Mouse (Mus musculus) heart, embryonic 10.5 days (tissue): ENCODE data around the gene Hist1h2bg. TPM values are rescaled to one million over a fixed set of nuclear protein-coding genes. Genes with fewer than 3 reads are reported as not detected.

Experiments
- DNase-seq: peaks from one replicate; pipeline ENCODE4 v3.0.0-alpha.2; 2017; ENCODE audit warnings: low spot score
- H3K27ac ChIP-seq: fragments of 300-500 bp; sonication (generic); 2 replicates; pipeline ENCODE4 v1.5.1; 2016; ENCODE audit warnings: mild to moderate bottlenecking
- H3K27me3 ChIP-seq: fragments of 300-500 bp; sonication (generic); 2 replicates; pipeline ENCODE4 v1.6.1; 2016; ENCODE audit warnings: mild to moderate bottlenecking; ENCODE audit not compliant: poor library complexity, insufficient read depth, severe bottlenecking
- H3K36me3 ChIP-seq: fragments of 300-500 bp; sonication (generic); 2 replicates; pipeline ENCODE4 v1.6.1; 2016; ENCODE audit warnings: mild to moderate bottlenecking, moderate library complexity
- H3K4me1 ChIP-seq: fragments of 300-500 bp; sonication (generic); 2 replicates; pipeline ENCODE4 v1.6.1; 2016; ENCODE audit warnings: mild to moderate bottlenecking
- H3K4me3 ChIP-seq: fragments of 300-500 bp; sonication (generic); 2 replicates; pipeline ENCODE4 v1.5.1; 2016; ENCODE audit warnings: mild to moderate bottlenecking, moderate library complexity
- H3K9me3 ChIP-seq: fragments of 300-500 bp; sonication (generic); 2 replicates; pipeline ENCODE4 v1.6.1; 2016; ENCODE audit warnings: mild to moderate bottlenecking, moderate library complexity
- WGBS: fragments of 180-500 bp; shearing (Covaris S2); methylation state at CpG from one replicate; pipeline ENCODE4 v1.1.7; 2016; 5-methylcytosine and 5-hydroxymethylcytosine counted together
- microRNA-seq: library from miRNA; unstranded; fragments of <30 nt; microRNA quantifications from one replicate; pipeline ENCODE4, GENCODE M21; 2017
- polyA plus RNA-seq: library from polyadenylated mRNA; unstranded; fragments of >200 nt; fragmentation: Nextera tagmentation; extraction: Ambion mirVana; gene quantifications from 2 replicates; pipeline ENCODE4 v1.2.1, GENCODE M21; 2016

Hist1h2bg gene
- polyA plus RNA-seq, 1 experiment from 2014 or later, result 4.8 TPM

GRCm38 (mm10) chr13:23605052-23605451, 33.9 kb downstream of the Hist1h2bg start:
- Histone ChIP-seq H3K36me3 (no peaks in the 10 kb centered on the region), H3K4me3 (no peak overlapping the region), H3K27me3 (no peaks in the 10 kb centered on the region), H3K27ac (no peak overlapping the region), H3K9me3 (no peaks in the 10 kb centered on the region), H3K4me1 (no peaks in the 10 kb centered on the region)
- DNase-seq, result no peak
- WGBS, result 89% methylated on average over 3 of the region's 3 CpGs

DNA sequence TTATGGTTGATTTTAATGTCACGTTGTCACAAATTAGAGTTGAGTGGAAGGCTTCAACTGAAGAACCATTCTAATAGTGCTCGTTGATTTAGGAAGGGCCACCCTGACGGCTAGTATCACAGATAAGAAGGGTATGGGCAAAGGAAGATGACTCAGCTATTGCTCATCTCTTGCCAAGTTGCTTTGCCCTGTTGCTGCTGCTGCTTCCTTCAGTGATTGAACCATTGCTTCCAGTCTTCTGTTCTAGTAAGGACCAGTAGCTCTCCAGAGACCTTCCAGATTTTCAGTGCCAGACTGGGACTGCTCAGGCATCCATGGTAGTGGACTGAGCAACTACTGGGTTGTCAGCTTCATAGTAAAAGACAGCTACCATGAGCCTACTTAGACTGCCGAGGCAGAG, 38.0 kb downstream of the Hist1h2bg start:
- H3K4me3 ChIP-seq, result no peak overlapping the region
- H3K36me3 ChIP-seq, result no peaks in the 10 kb centered on the region
- DNase-seq, result no peak
- no peaks in the 10 kb centered on the region for H3K27me3 ChIP-seq
- WGBS, result 70% methylated on average over 4 of the region's 4 CpGs
- no peaks in the 10 kb centered on the region for H3K4me1 ChIP-seq
- no peak overlapping the region for H3K27ac ChIP-seq
- H3K9me3 ChIP-seq, result no peaks in the 10 kb centered on the region

DNA sequence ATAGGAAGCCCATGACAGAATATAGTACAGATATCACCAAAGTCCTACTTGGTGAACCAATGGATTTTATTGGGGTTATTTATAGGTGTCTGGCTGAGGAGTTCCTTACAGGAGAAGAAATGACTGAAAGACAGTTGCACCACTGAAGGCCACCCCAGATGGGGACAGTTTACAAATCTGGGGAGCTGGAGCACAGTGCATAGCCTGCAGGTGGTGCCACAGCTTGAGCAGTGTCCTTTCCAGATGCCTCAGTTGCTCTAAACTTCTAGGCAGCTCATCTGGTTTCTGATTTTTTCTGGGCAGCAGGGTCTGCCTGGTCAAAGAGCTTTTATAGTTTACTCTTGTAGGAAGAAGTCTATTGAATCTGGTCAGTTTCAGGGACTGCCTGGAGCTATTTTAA, 38.6 kb downstream of the Hist1h2bg start:
- H3K9me3 ChIP-seq, result no peaks in the 10 kb centered on the region
- no peaks in the 10 kb centered on the region for H3K36me3 ChIP-seq
- H3K4me1 ChIP-seq, result no peaks in the 10 kb centered on the region
- no peak overlapping the region for H3K27ac ChIP-seq
- no peak for DNase-seq
- no peak overlapping the region for H3K4me3 ChIP-seq
- no peaks in the 10 kb centered on the region for H3K27me3 ChIP-seq

DNA sequence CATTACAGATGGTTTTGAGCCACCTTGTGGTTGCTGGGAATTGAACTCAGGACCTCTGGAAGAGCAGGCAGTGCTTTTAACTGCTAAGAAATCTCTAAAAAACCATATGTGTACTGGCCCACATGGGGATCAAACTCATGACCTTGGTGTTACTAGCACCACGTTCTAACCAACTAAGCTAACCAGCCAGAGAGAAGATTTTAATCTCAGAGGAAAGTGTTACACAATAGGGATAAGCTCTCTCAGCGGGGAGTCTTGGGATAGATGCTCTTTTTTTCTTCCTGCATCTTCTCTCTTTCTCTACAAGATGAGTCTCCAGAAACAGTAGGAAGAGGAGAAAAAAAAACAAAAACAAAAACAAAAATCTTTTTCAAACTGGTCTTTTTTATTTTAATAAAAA, 39.2 kb downstream of the Hist1h2bg start:
- no peak for DNase-seq
- Histone ChIP-seq H3K4me3 (no peak overlapping the region), H3K9me3 (no peaks in the 10 kb centered on the region), H3K27ac (no peak overlapping the region), H3K4me1 (no peaks in the 10 kb centered on the region), H3K27me3 (no peaks in the 10 kb centered on the region), H3K36me3 (no peaks in the 10 kb centered on the region)
- 58% methylated on average over 2 of the region's 2 CpGs for WGBS

- 91% methylated on average over 3 of the region's 3 CpGs for WGBS
These were observed 40.4 kb downstream of the Hist1h2bg start for GRCm38 (mm10) chr13:23611638-23612037.

DNA sequence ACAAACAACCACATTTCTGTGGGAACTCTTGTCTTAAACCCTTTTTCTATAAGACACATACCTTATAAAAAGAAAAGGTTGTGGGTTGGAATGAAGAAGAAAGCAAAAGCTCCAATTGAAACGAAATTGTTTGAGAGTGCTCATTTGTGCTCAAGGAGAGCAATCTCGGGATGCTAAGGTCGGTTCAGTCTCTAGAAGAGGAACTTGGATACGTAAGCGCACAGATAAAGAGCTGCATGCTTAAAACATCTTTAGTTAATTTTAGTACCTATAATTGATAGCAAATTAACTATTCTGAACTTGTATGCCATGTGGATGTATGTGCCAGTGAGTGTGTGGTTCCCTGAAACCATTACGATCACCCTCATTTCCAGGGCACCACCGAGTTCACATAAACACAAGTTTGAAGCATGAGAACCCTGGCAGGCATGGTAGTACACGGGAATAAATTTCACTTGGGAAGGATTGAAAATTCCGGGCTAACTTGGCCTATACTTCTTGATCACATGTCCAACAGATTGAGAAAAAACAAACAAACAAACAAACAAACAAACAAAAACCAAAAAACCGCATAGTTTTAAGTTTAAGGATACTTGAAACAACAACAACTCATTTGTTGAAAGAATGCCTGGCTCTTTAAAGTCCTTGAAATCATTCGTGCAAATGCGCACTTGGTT, 49.0 kb downstream of the Hist1h2bg start:
- Histone ChIP-seq H3K4me3 (peak overlapping the region; percentile 67), H3K4me1 (0 out of 2 replicates have a peak, but pooled peaks cover 3% of the 10 kb centered on the region), H3K36me3 (no peaks in the 10 kb centered on the region), H3K27me3 (no peaks in the 10 kb centered on the region), H3K9me3 (no peaks in the 10 kb centered on the region), H3K27ac (peak overlapping the region; percentile 93)
- WGBS, result 57% methylated on average over 12 of the region's 12 CpGs
- DNase-seq, result no peak

More at GRCm38 (mm10) chr13:23611638-23612037, 40.4 kb downstream of the Hist1h2bg start:
- Histone ChIP-seq H3K36me3 (no peaks in the 10 kb centered on the region), H3K4me3 (no peak overlapping the region), H3K4me1 (no peaks in the 10 kb centered on the region), H3K27me3 (no peaks in the 10 kb centered on the region), H3K27ac (no peak overlapping the region), H3K9me3 (no peaks in the 10 kb centered on the region)
- DNase-seq, result no peak

DNA sequence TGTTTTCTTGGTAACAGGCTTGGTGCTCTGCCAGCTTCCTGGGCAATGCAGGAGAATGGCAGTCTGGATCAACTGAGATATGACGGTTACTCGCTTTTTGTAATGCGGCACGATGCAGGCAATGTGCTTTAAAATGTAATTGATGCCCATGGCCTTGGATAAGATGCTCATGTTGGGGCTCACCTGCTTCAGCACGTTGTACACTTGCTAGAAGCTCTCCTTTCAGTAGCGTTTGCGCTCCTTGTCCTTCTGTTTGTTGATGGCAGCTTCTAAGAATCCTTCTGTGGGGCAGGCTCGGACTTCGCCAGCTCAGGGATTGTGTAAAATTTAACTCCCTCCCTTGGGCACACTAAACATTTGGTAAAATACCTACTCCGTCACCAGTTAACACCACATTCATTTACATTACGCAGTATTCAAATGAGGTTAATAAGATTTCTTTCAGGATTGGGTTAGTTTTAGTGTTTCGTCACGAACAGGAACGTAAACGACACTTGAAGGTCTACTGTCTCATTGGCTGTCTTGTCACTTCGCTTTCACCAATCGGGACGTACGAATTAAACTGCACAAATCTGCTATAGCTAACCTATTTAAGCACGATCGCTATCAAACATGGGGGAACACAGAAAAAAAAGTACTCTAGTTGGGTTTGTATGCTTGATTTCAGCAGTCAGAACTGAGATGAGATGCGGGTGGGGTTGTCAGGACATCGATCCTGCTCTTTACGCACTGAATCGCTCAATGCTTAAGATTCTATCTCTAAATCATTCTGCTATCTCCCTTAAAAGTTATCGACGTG, 49.7 kb downstream of the Hist1h2bg start, which contains the start of gene Hist1h2be:
TSS of gene Hist1h2be (minus strand) at position 392 of the 799 bp plus-strand sequence.
- DNase-seq, result peak; percentile 82
- Histone ChIP-seq H3K4me3 (peak within 1 kb of the TSS; percentile 67), H3K27me3 (no peaks in the 10 kb centered on the region), H3K9me3 (no peaks in the 10 kb centered on the region), H3K27ac (peak within 1 kb of the TSS; percentile 93), H3K36me3 (no peaks in the 10 kb centered on the region), H3K4me1 (0 out of 2 replicates have a peak, but pooled peaks cover 3% of the 10 kb centered on the region)
- WGBS, result 2% methylated on average over 27 of the region's 27 CpGs

Small RNA genes lying within 50 kb of the gene (microRNA-seq; reads per million reads assigned to microRNA genes)
- gene Gm44297 (not detected), gene Gm44359 (not detected), gene Gm44394 (not detected)

Other genes with a start within 250 kb of the Hist1h2bg start
- gene Zfp322a, start 202.2 kb upstream of the Hist1h2bg start, polyA plus RNA-seq, result 39.0 and 42.2 TPM in 2 replicates
- gene Abt1, start 147.5 kb upstream of the Hist1h2bg start, polyA plus RNA-seq, result 10.1 and 13.0 TPM in 2 replicates
- 0.04 and 0.96 TPM in 2 replicates for gene Btn1a1, start 105.5 kb upstream of the Hist1h2bg start, polyA plus RNA-seq
- 0.30 and 0.75 TPM in 2 replicates for gene Btn2a2, start 82.5 kb upstream of the Hist1h2bg start, polyA plus RNA-seq
- gene Hist1h4h, start 40.3 kb upstream of the Hist1h2bg start, polyA plus RNA-seq, result 2.5 and 2.8 TPM in 2 replicates
- gene Hist1h2af, start 37.5 kb upstream of the Hist1h2bg start, polyA plus RNA-seq, result 1.7 and 4.9 TPM in 2 replicates
- 3.2 and 3.5 TPM in 2 replicates for gene Hist1h3g, start 36.0 kb upstream of the Hist1h2bg start, polyA plus RNA-seq
- gene Hist1h2bh, start 28.0 kb upstream of the Hist1h2bg start, polyA plus RNA-seq, result 0.22 and 0.73 TPM in 2 replicates
- 0.31 and 0.99 TPM in 2 replicates for gene Hist1h3f, start 27.3 kb upstream of the Hist1h2bg start, polyA plus RNA-seq
- 0.51 TPM in 1 of 2 replicates, not detected in the other for gene Hist1h4f, start 19.7 kb upstream of the Hist1h2bg start, polyA plus RNA-seq
- gene Hist1h1d, start 18.1 kb upstream of the Hist1h2bg start, polyA plus RNA-seq, result 0.17 and 0.36 TPM in 2 replicates
- 3.0 and 3.5 TPM in 2 replicates for gene Hist1h3e, start 9.0 kb upstream of the Hist1h2bg start, polyA plus RNA-seq
- gene Hist1h2ae, start 176 bp upstream of the Hist1h2bg start, polyA plus RNA-seq, result 39.9 and 49.4 TPM in 2 replicates
- 1.1 and 1.8 TPM in 2 replicates for gene Hist1h2bf, start 2.8 kb downstream of the Hist1h2bg start, polyA plus RNA-seq
- gene Hist1h2ad, start 3.0 kb downstream of the Hist1h2bg start, polyA plus RNA-seq, result 0.54 and 1.1 TPM in 2 replicates
- gene Hist1h3d, start 4.4 kb downstream of the Hist1h2bg start, polyA plus RNA-seq, result 1.4 and 5.3 TPM in 2 replicates
- gene Hist1h4d, start 10.2 kb downstream of the Hist1h2bg start, polyA plus RNA-seq, result 41.9 and 60.3 TPM in 2 replicates
- gene Hist1h2be, start 49.7 kb downstream of the Hist1h2bg start, polyA plus RNA-seq, result 1.2 and 1.9 TPM in 2 replicates
- gene Hist1h1e, start 51.2 kb downstream of the Hist1h2bg start, polyA plus RNA-seq, result 9.5 and 11.1 TPM in 2 replicates
- 0.63 and 0.84 TPM in 2 replicates for gene Hist1h2ac, start 112.6 kb downstream of the Hist1h2bg start, polyA plus RNA-seq
- 24.3 and 29.4 TPM in 2 replicates for gene Hist1h2bc, start 112.8 kb downstream of the Hist1h2bg start, polyA plus RNA-seq
- gene Hist1h1t, start 124.4 kb downstream of the Hist1h2bg start, polyA plus RNA-seq, result 0.24 TPM in 1 of 2 replicates, not detected in the other
- 3.2 and 3.3 TPM in 2 replicates for gene Hist1h4c, start 127.1 kb downstream of the Hist1h2bg start, polyA plus RNA-seq
- 5.2 and 8.3 TPM in 2 replicates for gene Hfe, start 139.5 kb downstream of the Hist1h2bg start, polyA plus RNA-seq
- gene Hist1h1c, start 167.4 kb downstream of the Hist1h2bg start, polyA plus RNA-seq, result 17.2 TPM in 2 replicates
- 4.2 and 4.4 TPM in 2 replicates for gene Hist1h3c, start 174.2 kb downstream of the Hist1h2bg start, polyA plus RNA-seq
- gene Hist1h2bb, start 175.3 kb downstream of the Hist1h2bg start, polyA plus RNA-seq, result 1.4 and 2.9 TPM in 2 replicates
- 16.1 and 23.3 TPM in 2 replicates for gene Hist1h2ab, start 179.7 kb downstream of the Hist1h2bg start, polyA plus RNA-seq
- gene Hist1h3b, start 180.9 kb downstream of the Hist1h2bg start, polyA plus RNA-seq, result 2.6 and 3.2 TPM in 2 replicates
- 3.4 and 4.4 TPM in 2 replicates for gene Hist1h4b, start 185.6 kb downstream of the Hist1h2bg start, polyA plus RNA-seq
- gene Hist1h4a, start 189.8 kb downstream of the Hist1h2bg start, polyA plus RNA-seq, result 0.28 TPM in 1 of 2 replicates, not detected in the other
- 2.0 and 3.2 TPM in 2 replicates for gene Hist1h3a, start 191.0 kb downstream of the Hist1h2bg start, polyA plus RNA-seq
- 1.2 and 1.4 TPM in 2 replicates for gene Hist1h1a, start 192.3 kb downstream of the Hist1h2bg start, polyA plus RNA-seq
- gene Trim38, start 198.5 kb downstream of the Hist1h2bg start, polyA plus RNA-seq, result 0.14 TPM in 1 of 2 replicates, not detected in the other
- gene Slc17a2, start 235.6 kb downstream of the Hist1h2bg start, polyA plus RNA-seq, result 0.09 TPM in 1 of 2 replicates, not detected in the other